Comparison of ENCODE assay signal across 7 mouse cellular contexts in genomic region chr14:79588534-79588951, GRCm38 (mm10). TPM values are rescaled to one million over a fixed set of nuclear protein-coding genes. Genes with fewer than 3 reads are reported as not detected.
DNase-seq lines count a peak whose midpoint lies in the region; ATAC-seq lines count a peak whose summit lies in the region.

No protein-coding gene starts in this region.

- H3K4me1 ChIP-seq in embryonic facial prominence, embryonic 15.5 days = peaks cover 18% of the 10 kb centered on the region
- peaks cover 8% of the 10 kb centered on the region for H3K4me1 ChIP-seq in kidney, embryonic 14.5 days (ENCODE audit: control insufficient read depth, insufficient read depth, low read length)
- peaks cover 36% of the 10 kb centered on the region for H3K4me1 ChIP-seq in neural tube, embryonic 13.5 days (replicated peaks)

- peaks cover 10% of the 10 kb centered on the region for H3K36me3 ChIP-seq in embryonic facial prominence, embryonic 15.5 days
- no peaks in the 10 kb centered on the region; the same call in 1 of the 2 replicates for H3K36me3 ChIP-seq in kidney, embryonic 14.5 days (ENCODE audit: control insufficient read depth, insufficient read depth, low read length)
- 0 out of 2 replicates have a peak, but pooled peaks cover 8% of the 10 kb centered on the region for H3K36me3 ChIP-seq in neural tube, embryonic 13.5 days

- H3K4me2 ChIP-seq in embryonic facial prominence, embryonic 15.5 days (replicated peaks) = peak overlapping the region; percentile 72
- peak overlapping the region; percentile 83 for H3K4me2 ChIP-seq in kidney, embryonic 14.5 days (replicated peaks; ENCODE audit: low read depth, low read length)
- peak overlapping the region; percentile 91 for H3K4me2 ChIP-seq in neural tube, embryonic 13.5 days

- no peak for ATAC-seq in embryonic facial prominence, embryonic 15.5 days (ENCODE audit: insufficient number of reproducible peaks, low FRiP score, low TSS enrichment, low read depth)
- no peak for ATAC-seq in kidney, embryonic 14.5 days (ENCODE audit: low FRiP score, low TSS enrichment)
- ATAC-seq in neural tube, embryonic 13.5 days (ENCODE audit: low read depth) = no peak

- 0 out of 2 replicates have a peak overlapping the region, but pooled peaks have one; percentile 63 for H3K9ac ChIP-seq in embryonic facial prominence, embryonic 15.5 days
- peak overlapping the region; percentile 71; the same call in 1 of the 2 replicates for H3K9ac ChIP-seq in kidney, embryonic 14.5 days (ENCODE audit: low read depth, low read length)
- peak overlapping the region; percentile 71 for H3K9ac ChIP-seq in neural tube, embryonic 13.5 days

- no peak overlapping the region for H3K27ac ChIP-seq in embryonic facial prominence, embryonic 15.5 days (replicated peaks)
- no peak overlapping the region for H3K27ac ChIP-seq in kidney, embryonic 14.5 days (ENCODE audit: low read depth, low read length)
- H3K27ac ChIP-seq in neural tube, embryonic 13.5 days (replicated peaks) = no peak overlapping the region

- no peaks in the 10 kb centered on the region for H3K27me3 ChIP-seq in embryonic facial prominence, embryonic 15.5 days
- H3K27me3 ChIP-seq in kidney, embryonic 14.5 days (ENCODE audit: control insufficient read depth, insufficient read depth, low read length) = no peaks in the 10 kb centered on the region
- no peaks in the 10 kb centered on the region for H3K27me3 ChIP-seq in neural tube, embryonic 13.5 days

- peak; percentile 34 to 56 for DNase-seq in right cerebral cortex, postnatal 10 days (ENCODE audit: low spot score in 2 of 2)
- no peak for DNase-seq in right cerebral cortex, adult 2 months (ENCODE audit: low spot score in 2 of 2)
- no peak for DNase-seq in right cerebral cortex, postnatal 36 days (ENCODE audit: low spot score in 2 of 2)
- no peak for DNase-seq in left cerebral cortex, postnatal 25 days (ENCODE audit: low spot score in 2 of 2)

- 89% methylated on average over 9 of the region's 9 CpGs for WGBS in embryonic facial prominence, embryonic 15.5 days
- 87% methylated on average over 9 of the region's 9 CpGs for WGBS in kidney, embryonic 14.5 days
- WGBS in neural tube, embryonic 13.5 days = 90% methylated on average over 9 of the region's 9 CpGs

- H3K9me3 ChIP-seq in embryonic facial prominence, embryonic 15.5 days (replicated peaks) = no peaks in the 10 kb centered on the region
- no peaks in the 10 kb centered on the region for H3K9me3 ChIP-seq in kidney, embryonic 14.5 days (ENCODE audit: control insufficient read depth, low read length)
- H3K9me3 ChIP-seq in neural tube, embryonic 13.5 days = no peaks in the 10 kb centered on the region

- peak overlapping the region; percentile 73 for H3K4me3 ChIP-seq in embryonic facial prominence, embryonic 15.5 days (replicated peaks)
- H3K4me3 ChIP-seq in kidney, embryonic 14.5 days (ENCODE audit: low read length) = peak overlapping the region; percentile 79
- peak overlapping the region; percentile 69 for H3K4me3 ChIP-seq in neural tube, embryonic 13.5 days

- intact Hi-C loops in left cerebral cortex, postnatal 25 days (cut with DNase I) = loop anchor here (10.0 kb wide), 1 partner anchor 194 kb away; the partner anchor contains the start of genes Mtrf1 and Naa16

RNA-seq across cellular contexts. Expression of gene Sugt1, which starts 1.1 kb away (rescaled TPM):
- 112 and 118 TPM in 2 replicates for polyA plus RNA-seq in embryonic facial prominence, embryonic 15.5 days (2015; fragmentation: Nextera tagmentation; extraction: Ambion mirVana)
- 135 and 166 TPM in 2 replicates for polyA plus RNA-seq in kidney, embryonic 14.5 days (2014; fragmentation: Nextera tagmentation; extraction: Ambion mirVana)
- polyA plus RNA-seq in neural tube, embryonic 13.5 days (2015; fragmentation: Nextera tagmentation; extraction: Ambion mirVana) = 124 and 140 TPM in 2 replicates
- 10 to 100 TPM; 85.3 to 94.0 TPM for total RNA-seq in left cerebral cortex, postnatal 25 days (2021)

Comparison
In these comparisons a context has a peak if more than half of its experiments do, and no peak if none do; other contexts are left out.
1. DNase-seq: peak in right cerebral cortex, postnatal 10 days (2 of 2); none in right cerebral cortex, adult 2 months (0 of 2), right cerebral cortex, postnatal 36 days (0 of 2) and left cerebral cortex, postnatal 25 days (0 of 2).
2. Peak in every context shown above with its lines, with median percentiles within 50 percentile points of each other: H3K4me2 ChIP-seq, H3K4me3 ChIP-seq and H3K9ac ChIP-seq.